20 mouse cellular contexts compared by ENCODE assay signal in the genomic region with DNA sequence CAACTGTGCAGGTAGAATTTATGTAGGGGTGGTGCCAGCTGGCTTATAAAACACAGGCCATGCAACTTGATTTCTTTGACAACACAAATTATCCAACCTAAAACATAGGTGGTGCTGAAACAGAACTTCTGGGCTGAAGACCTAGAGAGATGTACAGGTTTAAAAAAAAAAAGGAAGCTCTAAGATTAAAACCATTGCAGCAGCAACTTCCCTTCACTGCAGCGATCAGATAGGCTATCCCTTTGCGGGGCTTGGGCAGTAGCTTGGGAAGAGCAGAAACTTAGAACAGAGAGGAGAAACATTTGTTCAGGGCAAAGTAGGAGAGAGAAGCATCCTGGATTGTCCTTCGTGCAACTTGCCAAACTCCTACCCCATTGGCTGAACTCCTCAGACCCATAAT. TPM values are rescaled to one million over a fixed set of nuclear protein-coding genes. Genes with fewer than 3 reads are reported as not detected.
DNase-seq lines count a peak whose midpoint lies in the region; ATAC-seq lines count a peak whose summit lies in the region.
"Had no signal": no experiment of that assay in that cellular context is flagged by ENCODE, and none has a peak within 500 bp of the region (broad histone marks: within the 10 kb centered on the region; RNA-seq: fewer than 3 reads in every experiment).

No protein-coding gene starts in this region.

- WGBS in limb, embryonic 10.5 days: 71% methylated on average over 3 of the region's 3 CpGs
- 68% methylated on average over 3 of the region's 3 CpGs for WGBS in kidney, embryonic 15.5 days

- H3K27me3 ChIP-seq in limb, embryonic 10.5 days (ENCODE audit: low read depth, poor library complexity, severe bottlenecking): no peaks in the 10 kb centered on the region
- H3K27me3 ChIP-seq in kidney, embryonic 15.5 days: no peaks in the 10 kb centered on the region
- H3K27me3 ChIP-seq: forebrain, embryonic 15.5 days had no signal

- H3K9ac ChIP-seq in kidney, embryonic 15.5 days: no peak overlapping the region
- H3K9ac ChIP-seq: embryonic facial prominence, embryonic 12.5 days; forebrain, embryonic 13.5 days; forebrain, embryonic 15.5 days; forebrain, postnatal 0 days had no signal

- DNase-seq in MEL-GATA-1-ER (ENCODE audit: extremely low read depth, low read depth): peak; percentile 35
- no peak for DNase-seq in heart, adult 8-10 months (ENCODE audit: low spot score)
- DNase-seq in limb, embryonic 10.5 days (ENCODE audit: low spot score): no peak
- DNase-seq: adrenal gland, adult 2 months; adrenal gland, postnatal 10 days; adrenal gland, postnatal 25 days; cerebellum, adult 11 months; cerebellum, adult 18-20 months; cerebellum, adult 8-10 months; cerebellum, adult 9-11 months; cerebellum, postnatal 14 days; cerebellum, postnatal 36 days; forebrain, postnatal 0 days had no signal

- H3K9me3 ChIP-seq in limb, embryonic 10.5 days (replicated peaks): no peaks in the 10 kb centered on the region
- H3K9me3 ChIP-seq in kidney, embryonic 15.5 days (replicated peaks): 0 out of 2 replicates have a peak, but pooled peaks cover 2% of the 10 kb centered on the region
- H3K9me3 ChIP-seq: embryonic facial prominence, embryonic 10.5 days; embryonic facial prominence, embryonic 12.5 days; forebrain, embryonic 13.5 days; forebrain, embryonic 15.5 days had no signal

- no peak overlapping the region for H3K27ac ChIP-seq in limb, embryonic 10.5 days
- no peak overlapping the region for H3K27ac ChIP-seq in kidney, embryonic 15.5 days
- H3K27ac ChIP-seq: embryonic facial prominence, embryonic 10.5 days; embryonic facial prominence, embryonic 12.5 days; forebrain, embryonic 13.5 days; forebrain, embryonic 15.5 days had no signal

- H3K4me2 ChIP-seq in kidney, embryonic 15.5 days: no peak overlapping the region
- H3K4me2 ChIP-seq: embryonic facial prominence, embryonic 12.5 days; forebrain, embryonic 13.5 days; forebrain, embryonic 15.5 days had no signal

- H3K4me3 ChIP-seq in limb, embryonic 10.5 days: no peak overlapping the region
- no peak overlapping the region for H3K4me3 ChIP-seq in kidney, embryonic 15.5 days (replicated peaks)
- H3K4me3 ChIP-seq: embryonic facial prominence, embryonic 10.5 days; embryonic facial prominence, embryonic 12.5 days; forebrain, embryonic 13.5 days; forebrain, embryonic 15.5 days had no signal

- ATAC-seq in granulocyte monocyte progenitor cell, adult 5-6 weeks (replicated peaks; ENCODE audit: poor library complexity, severe bottlenecking): peak; percentile 61
- peak; percentile 42; the same call in 1 of the 2 replicates for ATAC-seq in megakaryocyte progenitor cell, adult 5-6 weeks (replicated peaks; ENCODE audit: poor library complexity)
- ATAC-seq in kidney, embryonic 15.5 days (replicated peaks; ENCODE audit: low FRiP score): no peak
- ATAC-seq: forebrain, embryonic 13.5 days; forebrain, embryonic 15.5 days; forebrain, postnatal 0 days had no signal

- H3K36me3 ChIP-seq in limb, embryonic 10.5 days: no peaks in the 10 kb centered on the region
- H3K36me3 ChIP-seq in kidney, embryonic 15.5 days: no peaks in the 10 kb centered on the region
- H3K36me3 ChIP-seq: embryonic facial prominence, embryonic 10.5 days; embryonic facial prominence, embryonic 12.5 days; forebrain, embryonic 15.5 days had no signal

- no peaks in the 10 kb centered on the region for H3K4me1 ChIP-seq in limb, embryonic 10.5 days
- H3K4me1 ChIP-seq in kidney, embryonic 15.5 days: no peaks in the 10 kb centered on the region
- H3K4me1 ChIP-seq: embryonic facial prominence, embryonic 10.5 days; embryonic facial prominence, embryonic 12.5 days; forebrain, embryonic 13.5 days; forebrain, embryonic 15.5 days had no signal

RNA-seq across cellular contexts. Expression of a gene that starts 16.7 kb away (rescaled TPM):
- 36.6 and 48.7 TPM in 2 replicates for total RNA-seq in granulocyte monocyte progenitor cell, adult 5-6 weeks (2014; fragmentation: Nextera tagmentation)
- 55.7 and 60.1 TPM in 2 replicates for total RNA-seq in granulocyte monocyte progenitor cell, adult 5-6 weeks (2017)
- 23.3 and 23.7 TPM in 2 replicates for total RNA-seq in megakaryocyte progenitor cell, adult 5-6 weeks (2015)
- 48.1 and 55.7 TPM in 2 replicates for total RNA-seq in megakaryocyte progenitor cell, adult 5-6 weeks (2017)
- 10 to 100 TPM; 21.2 to 22.9 (median 21.8) TPM for total RNA-seq in heart, adult 8-10 months (2022)
- 71.0 and 82.1 TPM in 2 replicates for polyA plus RNA-seq in limb, embryonic 10.5 days (2016; fragmentation: Nextera tagmentation; extraction: Ambion mirVana)
- 66.3 and 68.7 TPM in 2 replicates for polyA plus RNA-seq in kidney, embryonic 15.5 days (2015; fragmentation: Nextera tagmentation; extraction: Ambion mirVana)

RNA-seq across cellular contexts. Expression of a gene that starts 31.9 kb away (rescaled TPM):
- 23.6 and 32.6 TPM in 2 replicates for total RNA-seq in granulocyte monocyte progenitor cell, adult 5-6 weeks (2014; fragmentation: Nextera tagmentation)
- 44.0 and 45.1 TPM in 2 replicates for total RNA-seq in granulocyte monocyte progenitor cell, adult 5-6 weeks (2017)
- total RNA-seq in megakaryocyte progenitor cell, adult 5-6 weeks (2015): 28.5 and 29.1 TPM in 2 replicates
- 47.4 and 50.9 TPM in 2 replicates for total RNA-seq in megakaryocyte progenitor cell, adult 5-6 weeks (2017)
- 10 to 100 TPM; 57.3 to 70.2 (median 66.2) TPM for total RNA-seq in heart, adult 8-10 months (2022)
- 76.8 and 78.2 TPM in 2 replicates for polyA plus RNA-seq in limb, embryonic 10.5 days (2016; fragmentation: Nextera tagmentation; extraction: Ambion mirVana)
- polyA plus RNA-seq in kidney, embryonic 15.5 days (2015; fragmentation: Nextera tagmentation; extraction: Ambion mirVana): 62.2 and 67.5 TPM in 2 replicates
